Mouse (Mus musculus) embryonic facial prominence, embryonic 11.5 days (tissue): ENCODE results near the gene Zfp423. TPM values are rescaled to one million over a fixed set of nuclear protein-coding genes. Genes with fewer than 3 reads are reported as not detected.

Experiments
- ATAC-seq: fragments of 200-750 bp; cut with Nextera tagmentation; replicated peaks from 2 replicates; pipeline ENCODE4 v1.8.0; 2017; ENCODE audit warnings: low read depth; ENCODE audit not compliant: insufficient number of reproducible peaks, low FRiP score, low TSS enrichment
- DNase-seq: peaks from one replicate; pipeline ENCODE4 v3.0.0-alpha.2; 2015; ENCODE audit warnings: low spot score
- H3K27ac ChIP-seq: fragments of 300-500 bp; sonication (generic); replicated peaks from 2 replicates; pipeline ENCODE4 v1.5.1; 2014; ENCODE audit warnings: mild to moderate bottlenecking, low read depth, low read length, control low read depth
- H3K27me3 ChIP-seq: fragments of 300-500 bp; sonication (generic); 2 replicates; pipeline ENCODE4 v1.6.1; 2014; ENCODE audit warnings: mild to moderate bottlenecking, low read length, moderate library complexity, mixed read lengths; ENCODE audit not compliant: control insufficient read depth, insufficient read depth
- H3K36me3 ChIP-seq: fragments of 300-500 bp; sonication (generic); replicated peaks from 2 replicates; pipeline ENCODE4 v1.6.1; 2014; ENCODE audit warnings: low read depth, mild to moderate bottlenecking, low read length, moderate library complexity, mixed read lengths; ENCODE audit not compliant: control insufficient read depth, insufficient read depth
- H3K4me1 ChIP-seq: fragments of 300-500 bp; sonication (generic); 2 replicates; pipeline ENCODE4 v1.6.1; 2014; ENCODE audit warnings: low read length, mixed read lengths; ENCODE audit not compliant: control insufficient read depth, insufficient read depth
- H3K4me2 ChIP-seq: fragments of 300-500 bp; sonication (generic); 2 replicates; pipeline ENCODE4 v1.6.1; 2014; ENCODE audit warnings: low read depth, mild to moderate bottlenecking, control low read depth, low read length, moderate library complexity
- H3K4me3 ChIP-seq: fragments of 300-500 bp; sonication (generic); 2 replicates; pipeline ENCODE4 v1.5.1; 2014; ENCODE audit warnings: low read depth, low read length, control low read depth
- H3K9ac ChIP-seq: fragments of 300-500 bp; sonication (generic); replicated peaks from 2 replicates; pipeline ENCODE4 v1.6.1; 2014; ENCODE audit warnings: mild to moderate bottlenecking, control low read depth, low read length
- H3K9me3 ChIP-seq: fragments of 300-500 bp; sonication (generic); replicated peaks from 2 replicates; pipeline ENCODE4 v1.6.1; 2016; ENCODE audit warnings: mild to moderate bottlenecking, low read length, inconsistent platforms, mixed read lengths; ENCODE audit not compliant: control insufficient read depth
- WGBS: fragments of 180-500 bp; shearing (Covaris S2); extraction: QIAGEN DNeasy Blood & Tissue Kit; methylation state at CpG from one replicate; pipeline ENCODE4 v1.1.7; 2014; 5-methylcytosine and 5-hydroxymethylcytosine counted together
- polyA plus RNA-seq: library from polyadenylated mRNA; unstranded; fragments of >200 nt; fragmentation: Nextera tagmentation; extraction: Ambion mirVana; gene quantifications from 2 replicates; pipeline ENCODE4 v1.2.1, GENCODE M21; 2014

Zfp423 gene
- polyA plus RNA-seq, 1 experiment from 2014 or later = 25.4 TPM

DNA sequence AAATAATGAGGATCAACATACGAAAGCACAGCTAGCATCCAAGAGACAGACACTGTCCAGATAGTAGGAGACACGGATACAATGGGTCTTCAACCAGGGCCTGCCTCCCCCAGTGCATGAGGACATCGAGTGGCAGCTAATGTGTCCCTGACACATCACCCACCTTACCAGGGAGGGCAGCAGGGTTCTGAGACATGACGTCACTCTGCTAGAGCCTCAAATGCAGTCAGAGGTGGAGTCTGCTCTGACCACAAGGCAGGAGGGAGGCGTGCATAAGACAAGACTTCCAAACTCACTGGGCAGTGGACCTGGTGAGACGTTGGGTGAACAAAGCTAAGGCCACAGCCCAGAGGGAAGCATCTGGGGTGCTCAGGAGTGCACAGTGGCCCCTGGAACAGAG lies 148.6 kb downstream of the Zfp423 start:
- Histone ChIP-seq H3K9ac (no peak overlapping the region), H3K27me3 (no peaks in the 10 kb centered on the region), H3K4me1 (no peaks in the 10 kb centered on the region), H3K4me2 (no peak overlapping the region), H3K4me3 (no peak overlapping the region), H3K9me3 (no peaks in the 10 kb centered on the region), H3K27ac (no peak overlapping the region), H3K36me3 (no peaks in the 10 kb centered on the region)
- WGBS = 86% methylated on average over 6 of the region's 6 CpGs
- DNase-seq (no peak), ATAC-seq (no peak)

DNA sequence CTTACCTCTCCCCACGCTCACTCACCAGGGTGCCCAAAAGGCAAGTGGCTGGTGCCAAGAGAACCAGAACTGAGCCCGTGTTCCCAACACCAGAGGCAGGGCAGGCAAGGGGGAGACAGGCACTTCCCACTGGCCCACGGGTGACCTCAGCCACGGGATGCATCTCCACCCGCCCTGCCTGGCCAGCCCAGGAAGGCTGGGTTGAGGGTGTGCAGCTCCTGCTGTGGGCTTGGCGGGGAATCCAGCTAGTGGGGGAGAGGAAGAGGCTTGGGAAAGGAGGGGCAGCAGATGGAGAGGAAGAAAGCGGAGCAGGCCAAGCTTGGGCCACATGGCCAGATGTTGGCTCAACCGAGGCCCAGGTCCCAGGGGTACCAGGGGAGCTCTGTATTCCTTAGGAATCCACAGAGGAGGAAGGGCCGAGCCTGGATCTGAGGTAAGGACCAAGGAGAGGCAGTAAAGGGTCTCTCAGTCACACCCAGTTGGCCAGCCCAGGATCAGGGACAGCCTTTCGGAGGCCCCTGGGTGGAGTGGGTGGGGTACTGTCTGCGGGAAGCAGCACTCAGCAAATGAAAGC lies 155.0 kb downstream of the Zfp423 start:
- H3K4me3 ChIP-seq = no peak overlapping the region
- no peaks in the 10 kb centered on the region for H3K36me3 ChIP-seq
- no peaks in the 10 kb centered on the region for H3K27me3 ChIP-seq
- ATAC-seq = peak; percentile 44; the same call in 1 of the 2 replicates
- no peaks in the 10 kb centered on the region for H3K9me3 ChIP-seq
- peaks cover 18% of the 10 kb centered on the region for H3K4me1 ChIP-seq
- peak overlapping the region; percentile 5 for H3K4me2 ChIP-seq
- peak overlapping the region; percentile 4; the same call in 1 of the 2 replicates for H3K9ac ChIP-seq
- DNase-seq = peak; percentile 61
- 35% methylated on average over 11 of the region's 11 CpGs for WGBS
- H3K27ac ChIP-seq = peak overlapping the region; percentile 54

DNA sequence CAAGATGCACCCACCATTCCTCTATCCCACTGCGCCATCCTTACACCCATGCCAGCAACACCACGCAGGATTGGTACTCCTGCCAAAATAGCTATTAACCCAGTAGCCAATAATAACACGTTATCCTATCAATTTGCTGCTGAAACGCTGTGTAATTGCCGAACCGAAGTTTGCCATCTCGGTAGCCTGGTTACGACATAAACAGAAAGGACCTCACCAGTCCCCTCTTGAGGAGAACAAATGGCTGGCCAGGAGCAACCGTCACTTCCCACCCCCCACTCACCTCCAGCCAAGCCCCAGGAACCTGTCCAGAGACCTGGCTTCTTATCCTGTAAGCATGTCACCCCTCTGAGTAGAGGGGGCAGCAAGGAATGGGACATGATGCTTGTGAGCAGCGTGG lies 156.0 kb downstream of the Zfp423 start:
- Histone ChIP-seq H3K27ac (no peak overlapping the region), H3K27me3 (no peaks in the 10 kb centered on the region), H3K9me3 (no peaks in the 10 kb centered on the region), H3K4me1 (peaks cover 18% of the 10 kb centered on the region), H3K4me3 (no peak overlapping the region), H3K4me2 (no peak overlapping the region), H3K36me3 (no peaks in the 10 kb centered on the region), H3K9ac (no peak overlapping the region)
- ATAC-seq (no peak), DNase-seq (no peak)
- 67% methylated on average over 10 of the region's 10 CpGs for WGBS

DNA sequence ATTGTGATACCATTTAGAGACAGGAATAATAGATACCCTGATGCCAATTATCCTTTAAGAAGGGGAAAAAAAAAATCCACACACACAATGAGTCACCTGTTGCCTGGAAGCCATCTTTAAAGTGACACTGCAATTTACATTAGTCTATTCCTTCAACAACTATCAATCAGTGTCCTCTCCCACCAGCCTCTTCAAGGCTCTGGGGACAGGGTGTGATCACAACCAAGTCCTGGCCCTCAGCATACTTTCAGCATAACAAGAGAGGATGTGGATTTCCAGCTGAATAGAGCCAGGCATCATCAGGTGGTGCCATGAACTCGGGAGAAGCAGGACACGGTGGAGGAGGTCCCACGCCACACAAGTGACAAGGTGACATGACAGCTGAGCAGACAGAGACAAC lies 156.8 kb downstream of the Zfp423 start:
- Histone ChIP-seq H3K27ac (no peak overlapping the region), H3K36me3 (no peaks in the 10 kb centered on the region), H3K4me1 (peaks cover 18% of the 10 kb centered on the region), H3K9me3 (no peaks in the 10 kb centered on the region), H3K4me3 (no peak overlapping the region), H3K9ac (no peak overlapping the region), H3K4me2 (no peak overlapping the region), H3K27me3 (no peaks in the 10 kb centered on the region)
- WGBS = 63% methylated on average over 3 of the region's 3 CpGs
- ATAC-seq (no peak), DNase-seq (no peak)

DNA sequence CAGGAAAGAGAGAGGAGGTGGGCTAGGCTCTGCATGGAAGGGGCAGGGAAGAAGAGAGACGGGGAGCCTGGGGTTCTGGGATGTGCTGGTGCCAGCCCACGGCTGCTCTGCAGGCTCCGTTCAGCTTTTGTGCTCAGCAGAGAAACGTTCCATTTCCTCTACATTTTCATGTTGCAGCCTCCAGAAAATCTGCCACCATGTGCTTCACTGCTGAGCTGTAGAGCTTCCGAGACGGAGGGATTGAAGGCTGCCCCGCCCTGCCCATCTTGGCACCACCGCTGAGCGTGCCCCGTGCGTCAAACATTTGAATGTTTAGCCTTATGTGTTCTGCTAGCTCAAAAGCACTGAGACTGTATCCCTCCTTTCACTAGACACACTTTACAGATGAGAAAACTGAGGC lies 159.3 kb downstream of the Zfp423 start:
- no peaks in the 10 kb centered on the region for H3K36me3 ChIP-seq
- 90% methylated on average over 11 of the region's 11 CpGs for WGBS
- no peaks in the 10 kb centered on the region for H3K9me3 ChIP-seq
- H3K4me1 ChIP-seq = peaks cover 13% of the 10 kb centered on the region
- H3K4me3 ChIP-seq = no peak overlapping the region
- no peaks in the 10 kb centered on the region for H3K27me3 ChIP-seq
- ATAC-seq (no peak), DNase-seq (no peak)
- H3K4me2 ChIP-seq = no peak overlapping the region
- no peak overlapping the region for H3K27ac ChIP-seq
- H3K9ac ChIP-seq = no peak overlapping the region

DNA sequence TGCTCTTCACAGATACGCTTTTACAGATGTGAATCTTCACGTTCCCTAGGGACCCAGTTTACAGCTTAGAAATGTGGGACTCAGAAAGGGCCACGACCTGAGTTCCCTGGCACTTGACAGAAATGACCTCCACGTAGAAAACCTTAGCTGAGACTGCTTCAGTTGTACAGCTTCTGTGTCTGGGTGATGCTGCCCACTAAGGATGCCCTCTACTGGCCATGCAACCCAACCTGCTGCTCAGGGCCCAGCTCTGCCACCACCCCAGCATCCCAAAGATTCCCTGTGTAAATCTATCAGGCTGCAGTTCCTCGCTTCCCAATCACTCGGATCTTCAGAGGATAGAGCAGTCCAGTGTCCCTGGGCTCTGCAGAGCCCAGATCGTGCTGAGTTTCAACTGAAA lies 163.2 kb downstream of the Zfp423 start:
- WGBS = 70% methylated on average over 7 of the region's 7 CpGs
- Histone ChIP-seq H3K27me3 (no peaks in the 10 kb centered on the region), H3K36me3 (no peaks in the 10 kb centered on the region), H3K9ac (no peak overlapping the region), H3K4me2 (no peak overlapping the region), H3K27ac (no peak overlapping the region), H3K9me3 (no peaks in the 10 kb centered on the region), H3K4me1 (no peaks in the 10 kb centered on the region), H3K4me3 (no peak overlapping the region)
- DNase-seq = peak; percentile 20
- no peak for ATAC-seq

DNA sequence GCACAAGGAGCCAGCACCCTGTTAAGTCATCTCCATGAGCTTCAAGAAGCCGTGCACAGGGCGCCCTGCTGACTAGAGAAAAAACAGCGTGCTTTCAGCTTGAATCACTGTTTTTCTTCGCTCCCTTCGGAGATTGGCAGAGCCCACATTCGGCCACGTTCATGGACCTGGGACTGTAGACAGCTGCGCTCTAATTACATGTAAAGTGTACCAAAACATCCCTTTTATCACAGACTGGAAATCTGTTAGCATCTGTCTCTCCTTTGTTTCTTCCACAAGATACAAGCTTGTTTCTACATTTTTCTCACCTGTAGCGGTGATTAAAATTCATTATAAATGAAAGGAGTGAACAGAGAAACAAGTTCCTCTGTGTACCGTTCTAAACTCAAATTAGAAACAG lies 164.8 kb downstream of the Zfp423 start:
- Histone ChIP-seq H3K27me3 (no peaks in the 10 kb centered on the region), H3K4me2 (no peak overlapping the region), H3K9ac (no peak overlapping the region), H3K4me3 (no peak overlapping the region), H3K36me3 (no peaks in the 10 kb centered on the region), H3K27ac (no peak overlapping the region), H3K9me3 (no peaks in the 10 kb centered on the region), H3K4me1 (no peaks in the 10 kb centered on the region)
- WGBS = 49% methylated on average over 10 of the region's 10 CpGs
- peak; percentile 27 for DNase-seq
- no peak for ATAC-seq

DNA sequence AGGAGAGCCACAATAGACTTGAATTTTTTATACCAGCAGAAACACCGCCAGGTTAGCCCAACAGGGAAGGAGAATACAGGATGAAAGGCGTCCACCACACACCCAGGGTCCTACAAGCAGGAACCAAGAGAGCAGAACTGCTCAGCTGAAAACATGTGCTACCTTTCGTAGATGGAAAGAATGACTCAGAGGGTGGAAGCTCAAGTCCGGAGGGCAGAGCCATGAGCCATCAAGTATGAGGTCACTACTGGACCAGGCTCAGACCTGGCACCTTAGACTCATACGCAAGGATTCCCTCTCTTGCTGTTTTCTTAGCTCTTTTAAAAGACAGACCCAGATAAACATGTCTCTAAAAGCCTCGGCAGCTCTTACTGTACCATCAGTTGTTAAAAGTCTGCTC lies 168.3 kb downstream of the Zfp423 start:
- WGBS = 90% methylated on average over 6 of the region's 6 CpGs

More for the DNA sequence above, 168.3 kb downstream of the Zfp423 start:
- Histone ChIP-seq H3K27ac (no peak overlapping the region), H3K9me3 (no peaks in the 10 kb centered on the region), H3K27me3 (no peaks in the 10 kb centered on the region), H3K36me3 (no peaks in the 10 kb centered on the region), H3K4me3 (no peak overlapping the region), H3K4me1 (no peaks in the 10 kb centered on the region), H3K9ac (no peak overlapping the region), H3K4me2 (no peak overlapping the region)
- ATAC-seq (no peak), DNase-seq (no peak)
